Mouse (Mus musculus) kidney, adult 8-10 months (tissue): ENCODE results near the gene L3hypdh.
"Not testable (repeated sequence)": the region's sequence is repeated elsewhere in the genome, so short reads cannot be mapped to it uniquely, and the experiment has no call there.

Experiments
- DNase-seq, 2 experiments: peaks; one replicate each; pipeline ENCODE4 v3.0.0; 2022

The L3hypdh gene

GRCm38 (mm10) chr12:72052571-72052970 lies 32.7 kb downstream of the L3hypdh start:
- no peak for DNase-seq

- DNase-seq, result no peak
Measured at GRCm38 (mm10) chr12:72050821-72051220, 34.4 kb downstream of the L3hypdh start.

- DNase-seq, result not testable (repeated sequence)
Measured at GRCm38 (mm10) chr12:72050156-72050555, 35.1 kb downstream of the L3hypdh start.

GRCm38 (mm10) chr12:72047513-72047912 lies 37.7 kb downstream of the L3hypdh start:
- DNase-seq, result no peak

- no peak for DNase-seq
Measured at GRCm38 (mm10) chr12:72041238-72041637, 44.0 kb downstream of the L3hypdh start.

- no peak for DNase-seq
Measured at GRCm38 (mm10) chr12:72039501-72039900, 45.7 kb downstream of the L3hypdh start.

GRCm38 (mm10) chr12:72038866-72039265 lies 46.4 kb downstream of the L3hypdh start:
- DNase-seq, result no peak

GRCm38 (mm10) chr12:72037049-72037448 lies 48.2 kb downstream of the L3hypdh start:
- DNase-seq, result no peak

- DNase-seq, result no peak
Measured at GRCm38 (mm10) chr12:72036097-72036661, 49.1 kb downstream of the L3hypdh start.

GRCm38 (mm10) chr12:72031794-72032193 lies 53.4 kb downstream of the L3hypdh start:
- peak; percentile 37 to 58 for DNase-seq

GRCm38 (mm10) chr12:72031171-72031570 lies 54.1 kb downstream of the L3hypdh start:
- DNase-seq, result no peak

GRCm38 (mm10) chr12:72025275-72025795 lies 59.9 kb downstream of the L3hypdh start:
- DNase-seq, result no peak

GRCm38 (mm10) chr12:72023572-72023971 lies 61.7 kb downstream of the L3hypdh start:
- DNase-seq, result no peak
